Mouse (Mus musculus): ENCODE measurements around the gene Cd34. TPM values are rescaled to one million over a fixed set of nuclear protein-coding genes. Genes with fewer than 3 reads are reported as not detected.
A peak's percentile ranks its signal among the peaks of the same experiment; 100 is the strongest.

The Cd34 gene
- polyA plus RNA-seq, 1 experiment from 2014 or later = 95.6 TPM

GRCm38 (mm10) chr1:194941528-194941927 is 2.9 kb downstream of the Cd34 start:
- Histone ChIP-seq H3K27me3 (peaks cover 18% of the 10 kb centered on the region), H3K9ac (no peak overlapping the region), H3K36me3 (no peaks in the 10 kb centered on the region), H3K9me3 (replicated peaks) (no peaks in the 10 kb centered on the region), H3K4me3 (replicated peaks) (no peak overlapping the region), H3K4me1 (peaks cover 9% of the 10 kb centered on the region), H3K4me2 (peak overlapping the region; percentile 29; the same call in 1 of the 2 replicates), H3K27ac (peak overlapping the region; percentile 19; the same call in 1 of the 2 replicates)
- no peak for ATAC-seq (replicated peaks; ENCODE audit: low FRiP score)

DNA sequence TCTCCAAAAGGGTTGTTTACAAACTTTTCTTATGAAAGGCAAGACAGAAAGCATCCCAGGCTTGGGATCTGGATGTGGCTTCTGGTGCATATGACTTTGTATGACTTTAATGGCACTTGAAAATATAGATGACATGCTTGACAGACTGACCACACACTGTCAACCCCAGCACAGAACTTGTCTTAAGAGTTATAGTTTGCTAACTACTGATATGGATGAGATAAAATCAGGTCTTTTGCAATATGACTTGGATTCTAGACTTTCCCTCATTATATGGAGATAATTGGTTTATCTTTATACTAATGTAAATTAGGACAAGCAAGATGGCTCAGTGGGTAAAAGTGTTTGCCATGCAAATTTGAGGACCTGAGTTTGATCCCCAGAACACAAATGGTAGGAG is 4.3 kb downstream of the Cd34 start:
- no peak for ATAC-seq (replicated peaks; ENCODE audit: low FRiP score)
- no peak overlapping the region for H3K27ac ChIP-seq
- no peaks in the 10 kb centered on the region for H3K9me3 ChIP-seq (replicated peaks)
- H3K4me2 ChIP-seq = peak overlapping the region; percentile 29; the same call in 1 of the 2 replicates
- no peak overlapping the region for H3K9ac ChIP-seq
- H3K4me3 ChIP-seq (replicated peaks) = no peak overlapping the region
- H3K27me3 ChIP-seq = peaks cover 17% of the 10 kb centered on the region
- no peaks in the 10 kb centered on the region for H3K36me3 ChIP-seq
- H3K4me1 ChIP-seq = peaks cover 9% of the 10 kb centered on the region

DNA sequence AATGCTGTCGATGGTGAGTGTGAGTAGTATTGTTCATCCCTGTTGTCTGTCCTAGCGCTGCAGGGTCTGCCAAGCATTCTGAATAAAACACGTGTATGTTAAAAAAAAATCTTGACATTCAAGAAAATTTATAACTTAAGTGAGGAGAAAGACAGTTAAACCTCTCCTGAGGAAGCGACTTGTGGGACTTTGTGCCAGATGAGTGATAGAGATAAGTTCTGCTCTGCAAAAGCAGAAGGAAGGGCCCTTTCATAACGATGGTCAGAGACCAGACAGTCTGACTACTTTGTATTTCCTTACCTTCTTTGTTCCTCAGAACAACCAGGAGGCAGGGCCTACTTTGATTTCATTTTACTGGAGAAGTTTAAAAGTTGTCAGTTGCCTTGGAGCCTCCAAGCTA is 4.9 kb downstream of the Cd34 start:
- no peak for ATAC-seq (replicated peaks; ENCODE audit: low FRiP score)
- no peak overlapping the region for H3K4me3 ChIP-seq (replicated peaks)
- no peaks in the 10 kb centered on the region for H3K36me3 ChIP-seq
- H3K9ac ChIP-seq = no peak overlapping the region
- H3K27me3 ChIP-seq = peaks cover 15% of the 10 kb centered on the region
- no peak overlapping the region for H3K4me2 ChIP-seq
- 0 out of 2 replicates have a peak overlapping the region, but pooled peaks have one; percentile 32 for H3K27ac ChIP-seq
- WGBS = 60% methylated on average over 5 of the region's 5 CpGs
- peaks cover 9% of the 10 kb centered on the region for H3K4me1 ChIP-seq
- H3K9me3 ChIP-seq (replicated peaks) = no peaks in the 10 kb centered on the region

GRCm38 (mm10) chr1:194945382-194945781 is 6.8 kb downstream of the Cd34 start:
- H3K27me3 ChIP-seq = no peaks in the 10 kb centered on the region
- H3K9ac ChIP-seq = no peak overlapping the region
- H3K4me2 ChIP-seq = no peak overlapping the region
- no peaks in the 10 kb centered on the region for H3K9me3 ChIP-seq (replicated peaks)
- no peak overlapping the region for H3K27ac ChIP-seq
- peaks cover 3% of the 10 kb centered on the region; the same call in 1 of the 2 replicates for H3K4me1 ChIP-seq
- ATAC-seq (replicated peaks; ENCODE audit: low FRiP score) = no peak
- no peak overlapping the region for H3K4me3 ChIP-seq (replicated peaks)
- no peaks in the 10 kb centered on the region for H3K36me3 ChIP-seq
- WGBS = 55% methylated on average over 2 of the region's 2 CpGs

DNA sequence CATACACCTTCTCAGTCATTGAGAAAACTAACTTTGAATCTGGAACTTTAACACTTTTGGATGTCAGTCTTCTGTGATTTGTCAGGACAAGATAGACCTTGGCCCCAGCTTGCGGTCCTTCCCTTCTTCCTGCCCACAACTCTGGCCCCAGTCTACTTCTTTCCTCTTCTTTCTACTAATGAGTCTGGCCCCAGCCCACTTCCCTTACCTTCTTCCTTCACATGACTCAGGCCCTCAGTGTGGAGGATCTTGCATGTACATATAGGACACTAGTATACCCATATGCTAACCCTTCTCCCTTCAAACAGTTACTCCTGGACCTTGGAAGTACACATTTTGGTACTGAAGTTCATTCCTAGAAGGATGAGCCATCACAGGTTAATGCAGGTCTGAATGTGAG is 7.8 kb downstream of the Cd34 start:
- H3K36me3 ChIP-seq = no peaks in the 10 kb centered on the region
- H3K4me2 ChIP-seq = no peak overlapping the region
- H3K9me3 ChIP-seq (replicated peaks) = no peaks in the 10 kb centered on the region
- H3K27ac ChIP-seq = no peak overlapping the region
- 74% methylated on average over 1 of the region's 1 CpGs for WGBS
- H3K4me1 ChIP-seq = peaks cover 3% of the 10 kb centered on the region; the same call in 1 of the 2 replicates
- H3K9ac ChIP-seq = no peak overlapping the region
- no peak for ATAC-seq (replicated peaks; ENCODE audit: low FRiP score)
- no peak overlapping the region for H3K4me3 ChIP-seq (replicated peaks)
- no peaks in the 10 kb centered on the region for H3K27me3 ChIP-seq

GRCm38 (mm10) chr1:194950913-194951312 is 12.3 kb downstream of the Cd34 start:
- Histone ChIP-seq H3K9ac (no peak overlapping the region), H3K4me2 (no peak overlapping the region), H3K27me3 (no peaks in the 10 kb centered on the region), H3K9me3 (replicated peaks) (no peaks in the 10 kb centered on the region), H3K36me3 (no peaks in the 10 kb centered on the region), H3K4me1 (no peaks in the 10 kb centered on the region), H3K27ac (no peak overlapping the region), H3K4me3 (replicated peaks) (no peak overlapping the region)
- 29% methylated on average over 2 of the region's 2 CpGs for WGBS
- ATAC-seq (replicated peaks; ENCODE audit: low FRiP score) = peak; percentile 52; the same call in 1 of the 2 replicates

- no peak for ATAC-seq (replicated peaks; ENCODE audit: low FRiP score)
- H3K4me3 ChIP-seq (replicated peaks) = no peak overlapping the region
- H3K9me3 ChIP-seq (replicated peaks) = no peaks in the 10 kb centered on the region
- no peak overlapping the region for H3K9ac ChIP-seq
- WGBS = 88% methylated on average over 1 of the region's 1 CpGs
- H3K27me3 ChIP-seq = no peaks in the 10 kb centered on the region
- H3K4me1 ChIP-seq = no peaks in the 10 kb centered on the region
- no peak overlapping the region for H3K4me2 ChIP-seq
- H3K36me3 ChIP-seq = no peaks in the 10 kb centered on the region
- no peak overlapping the region for H3K27ac ChIP-seq
Measured at GRCm38 (mm10) chr1:194952891-194953290, 14.3 kb downstream of the Cd34 start.

- no peak overlapping the region for H3K4me3 ChIP-seq (replicated peaks)
- 0 out of 2 replicates have a peak, but pooled peaks cover 3% of the 10 kb centered on the region for H3K36me3 ChIP-seq
- H3K4me2 ChIP-seq = no peak overlapping the region
- no peak overlapping the region for H3K27ac ChIP-seq
- H3K4me1 ChIP-seq = no peaks in the 10 kb centered on the region
- ATAC-seq (replicated peaks; ENCODE audit: low FRiP score) = no peak
- no peaks in the 10 kb centered on the region for H3K9me3 ChIP-seq (replicated peaks)
- no peaks in the 10 kb centered on the region for H3K27me3 ChIP-seq
- no peak overlapping the region for H3K9ac ChIP-seq
Measured at GRCm38 (mm10) chr1:194954694-194955093, 16.1 kb downstream of the Cd34 start.

GRCm38 (mm10) chr1:194955749-194956148 is 17.1 kb downstream of the Cd34 start:
- Histone ChIP-seq H3K27me3 (no peaks in the 10 kb centered on the region), H3K4me1 (no peaks in the 10 kb centered on the region), H3K9me3 (replicated peaks) (no peaks in the 10 kb centered on the region), H3K36me3 (0 out of 2 replicates have a peak, but pooled peaks cover 3% of the 10 kb centered on the region), H3K4me2 (no peak overlapping the region), H3K9ac (no peak overlapping the region), H3K4me3 (replicated peaks) (no peak overlapping the region), H3K27ac (no peak overlapping the region)
- 17% methylated on average over 2 of the region's 2 CpGs for WGBS
- peak; percentile 90 for ATAC-seq (replicated peaks; ENCODE audit: low FRiP score)

DNA sequence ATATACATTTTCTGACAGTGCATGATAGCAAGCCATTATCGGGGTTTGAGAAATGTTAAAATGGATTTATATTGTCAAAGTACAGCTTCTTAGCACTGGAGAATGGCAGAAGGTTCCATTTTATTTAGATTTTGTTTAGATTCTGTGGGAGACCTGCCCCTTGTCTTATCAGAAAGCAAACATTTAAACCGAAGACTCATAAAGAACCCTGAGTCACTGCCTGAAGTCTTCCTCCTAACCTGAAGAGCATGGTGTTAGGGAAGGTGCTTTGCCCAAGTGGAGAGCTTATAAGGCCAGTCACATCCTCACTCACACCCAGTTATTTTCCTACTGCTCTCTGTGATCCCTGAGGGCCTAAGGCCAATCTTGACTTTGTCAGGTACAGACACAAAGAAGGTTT is 18.4 kb downstream of the Cd34 start:
- H3K9me3 ChIP-seq (replicated peaks) = no peaks in the 10 kb centered on the region
- H3K4me2 ChIP-seq = no peak overlapping the region
- 0 out of 2 replicates have a peak, but pooled peaks cover 3% of the 10 kb centered on the region for H3K36me3 ChIP-seq
- ATAC-seq (replicated peaks; ENCODE audit: low FRiP score) = no peak
- H3K9ac ChIP-seq = no peak overlapping the region
- 81% methylated on average over 2 of the region's 2 CpGs for WGBS
- no peak overlapping the region for H3K4me3 ChIP-seq (replicated peaks)
- H3K27me3 ChIP-seq = no peaks in the 10 kb centered on the region
- no peaks in the 10 kb centered on the region for H3K4me1 ChIP-seq
- H3K27ac ChIP-seq = no peak overlapping the region

- no peaks in the 10 kb centered on the region for H3K9me3 ChIP-seq (replicated peaks)
- no peaks in the 10 kb centered on the region for H3K4me1 ChIP-seq
- peak; percentile 69; the same call in 1 of the 2 replicates for ATAC-seq (replicated peaks; ENCODE audit: low FRiP score)
- 0 out of 2 replicates have a peak, but pooled peaks cover 3% of the 10 kb centered on the region for H3K36me3 ChIP-seq
- 33% methylated on average over 5 of the region's 5 CpGs for WGBS
- H3K27ac ChIP-seq = no peak overlapping the region
- peaks cover 5% of the 10 kb centered on the region; the same call in 1 of the 2 replicates for H3K27me3 ChIP-seq
- H3K4me2 ChIP-seq = no peak overlapping the region
- no peak overlapping the region for H3K4me3 ChIP-seq (replicated peaks)
- H3K9ac ChIP-seq = no peak overlapping the region
Measured at GRCm38 (mm10) chr1:194962181-194962580, 23.6 kb downstream of the Cd34 start.

- Histone ChIP-seq H3K4me3 (replicated peaks) (no peak overlapping the region), H3K4me1 (no peaks in the 10 kb centered on the region), H3K9ac (no peak overlapping the region), H3K27ac (no peak overlapping the region), H3K27me3 (peaks cover 5% of the 10 kb centered on the region; the same call in 1 of the 2 replicates), H3K36me3 (0 out of 2 replicates have a peak, but pooled peaks cover 3% of the 10 kb centered on the region), H3K9me3 (replicated peaks) (no peaks in the 10 kb centered on the region), H3K4me2 (no peak overlapping the region)
- ATAC-seq (replicated peaks; ENCODE audit: low FRiP score) = no peak
Measured at GRCm38 (mm10) chr1:194962712-194963111, 24.1 kb downstream of the Cd34 start.

- ATAC-seq (replicated peaks; ENCODE audit: low FRiP score) = no peak
- 86% methylated on average over 4 of the region's 4 CpGs for WGBS
- no peak overlapping the region for H3K4me2 ChIP-seq
- H3K9ac ChIP-seq = no peak overlapping the region
- no peaks in the 10 kb centered on the region for H3K36me3 ChIP-seq
- no peak overlapping the region for H3K4me3 ChIP-seq (replicated peaks)
- H3K4me1 ChIP-seq = peaks cover 4% of the 10 kb centered on the region
- peaks cover 3% of the 10 kb centered on the region; the same call in 1 of the 2 replicates for H3K27me3 ChIP-seq
- H3K9me3 ChIP-seq (replicated peaks) = no peaks in the 10 kb centered on the region
- no peak overlapping the region for H3K27ac ChIP-seq
Measured at GRCm38 (mm10) chr1:194971980-194972379, 33.4 kb downstream of the Cd34 start.
